Mouse (Mus musculus): ENCODE data around the gene Boc. TPM values are rescaled to one million over a fixed set of nuclear protein-coding genes. Genes with fewer than 3 reads are reported as not detected.

Gene Boc
- polyA plus RNA-seq, 1 experiment from 2014 or later, result 37.5 TPM

GRCm38 (mm10) chr16:44510521-44511213 lies 48.0 kb downstream of the Boc start:
- ATAC-seq (ENCODE audit: low FRiP score), result no peak
- WGBS, result 82% methylated on average over 13 of the region's 13 CpGs
- Histone ChIP-seq H3K4me1 (peaks cover 7% of the 10 kb centered on the region), H3K27me3 (no peaks in the 10 kb centered on the region), H3K36me3 (peaks cover 29% of the 10 kb centered on the region), H3K4me3 (no peak overlapping the region), H3K9ac (no peak overlapping the region), H3K9me3 (replicated peaks) (no peaks in the 10 kb centered on the region), H3K4me2 (replicated peaks) (no peak overlapping the region), H3K27ac (0 out of 2 replicates have a peak overlapping the region, but pooled peaks have one; percentile 48)

- no peak overlapping the region for H3K4me2 ChIP-seq (replicated peaks)
- no peak overlapping the region for H3K27ac ChIP-seq
- peaks cover 34% of the 10 kb centered on the region for H3K36me3 ChIP-seq
- H3K9me3 ChIP-seq (replicated peaks), result no peaks in the 10 kb centered on the region
- no peak for ATAC-seq (ENCODE audit: low FRiP score)
- no peaks in the 10 kb centered on the region for H3K27me3 ChIP-seq
- H3K9ac ChIP-seq, result no peak overlapping the region
- WGBS, result 84% methylated on average over 7 of the region's 7 CpGs
- no peak overlapping the region for H3K4me3 ChIP-seq
- H3K4me1 ChIP-seq, result peaks cover 7% of the 10 kb centered on the region
Measured at GRCm38 (mm10) chr16:44509458-44510344, 49.0 kb downstream of the Boc start.

GRCm38 (mm10) chr16:44508772-44509171 lies 49.9 kb downstream of the Boc start:
- Histone ChIP-seq H3K36me3 (peaks cover 41% of the 10 kb centered on the region), H3K4me3 (no peak overlapping the region), H3K9me3 (replicated peaks) (no peaks in the 10 kb centered on the region), H3K27ac (0 out of 2 replicates have a peak overlapping the region, but pooled peaks have one; percentile 1), H3K9ac (no peak overlapping the region), H3K4me2 (replicated peaks) (no peak overlapping the region), H3K4me1 (peaks cover 7% of the 10 kb centered on the region), H3K27me3 (no peaks in the 10 kb centered on the region)
- no peak for ATAC-seq (ENCODE audit: low FRiP score)
- WGBS, result 90% methylated on average over 13 of the region's 13 CpGs

GRCm38 (mm10) chr16:44508025-44508424 lies 50.7 kb downstream of the Boc start:
- no peak for ATAC-seq (ENCODE audit: low FRiP score)
- Histone ChIP-seq H3K27me3 (no peaks in the 10 kb centered on the region), H3K4me1 (peaks cover 7% of the 10 kb centered on the region), H3K9me3 (replicated peaks) (no peaks in the 10 kb centered on the region), H3K9ac (no peak overlapping the region), H3K4me3 (no peak overlapping the region), H3K36me3 (peaks cover 42% of the 10 kb centered on the region), H3K4me2 (replicated peaks) (no peak overlapping the region), H3K27ac (peak overlapping the region; percentile 19; the same call in 1 of the 2 replicates)
- WGBS, result 84% methylated on average over 5 of the region's 5 CpGs

- H3K9me3 ChIP-seq (replicated peaks), result no peaks in the 10 kb centered on the region
- peaks cover 7% of the 10 kb centered on the region for H3K4me1 ChIP-seq
- no peaks in the 10 kb centered on the region for H3K27me3 ChIP-seq
- no peak overlapping the region for H3K9ac ChIP-seq
- H3K4me2 ChIP-seq (replicated peaks), result no peak overlapping the region
- H3K27ac ChIP-seq, result peak overlapping the region; percentile 40; the same call in 1 of the 2 replicates
- ATAC-seq (ENCODE audit: low FRiP score), result peak; percentile 11; the same call in 1 of the 2 replicates
- 65% methylated on average over 10 of the region's 10 CpGs for WGBS
- H3K36me3 ChIP-seq, result peaks cover 44% of the 10 kb centered on the region
- no peak overlapping the region for H3K4me3 ChIP-seq
Measured at GRCm38 (mm10) chr16:44507027-44507929, 51.4 kb downstream of the Boc start.

- peaks cover 47% of the 10 kb centered on the region for H3K36me3 ChIP-seq
- no peak overlapping the region for H3K9ac ChIP-seq
- H3K9me3 ChIP-seq (replicated peaks), result no peaks in the 10 kb centered on the region
- H3K27ac ChIP-seq, result no peak overlapping the region
- no peaks in the 10 kb centered on the region for H3K27me3 ChIP-seq
- H3K4me2 ChIP-seq (replicated peaks), result no peak overlapping the region
- ATAC-seq (ENCODE audit: low FRiP score), result no peak
- peaks cover 7% of the 10 kb centered on the region for H3K4me1 ChIP-seq
- H3K4me3 ChIP-seq, result no peak overlapping the region
- 79% methylated on average over 1 of the region's 1 CpGs for WGBS
Measured at GRCm38 (mm10) chr16:44505243-44505642, 53.5 kb downstream of the Boc start.

- Histone ChIP-seq H3K9me3 (replicated peaks) (no peaks in the 10 kb centered on the region), H3K4me3 (no peak overlapping the region), H3K27me3 (no peaks in the 10 kb centered on the region), H3K4me2 (replicated peaks) (no peak overlapping the region), H3K27ac (no peak overlapping the region), H3K9ac (no peak overlapping the region), H3K36me3 (peaks cover 69% of the 10 kb centered on the region), H3K4me1 (peaks cover 7% of the 10 kb centered on the region)
- peak; percentile 49; the same call in 1 of the 2 replicates for ATAC-seq (ENCODE audit: low FRiP score)
- WGBS, result 69% methylated on average over 8 of the region's 8 CpGs
Measured at GRCm38 (mm10) chr16:44502895-44503575, 55.7 kb downstream of the Boc start.

GRCm38 (mm10) chr16:44502325-44502724 lies 56.4 kb downstream of the Boc start:
- H3K4me1 ChIP-seq, result peaks cover 1% of the 10 kb centered on the region
- peaks cover 72% of the 10 kb centered on the region for H3K36me3 ChIP-seq
- 86% methylated on average over 7 of the region's 7 CpGs for WGBS
- no peak for ATAC-seq (ENCODE audit: low FRiP score)
- H3K27ac ChIP-seq, result no peak overlapping the region
- no peak overlapping the region for H3K9ac ChIP-seq
- H3K27me3 ChIP-seq, result no peaks in the 10 kb centered on the region
- no peaks in the 10 kb centered on the region for H3K9me3 ChIP-seq (replicated peaks)
- no peak overlapping the region for H3K4me2 ChIP-seq (replicated peaks)
- no peak overlapping the region for H3K4me3 ChIP-seq

- no peaks in the 10 kb centered on the region for H3K27me3 ChIP-seq
- H3K4me3 ChIP-seq, result no peak overlapping the region
- no peak overlapping the region for H3K4me2 ChIP-seq (replicated peaks)
- no peaks in the 10 kb centered on the region for H3K4me1 ChIP-seq
- H3K27ac ChIP-seq, result no peak overlapping the region
- no peak for ATAC-seq (ENCODE audit: low FRiP score)
- H3K9ac ChIP-seq, result no peak overlapping the region
- H3K36me3 ChIP-seq, result peaks cover 73% of the 10 kb centered on the region
- WGBS, result 92% methylated on average over 10 of the region's 10 CpGs
- no peaks in the 10 kb centered on the region for H3K9me3 ChIP-seq (replicated peaks)
Measured at GRCm38 (mm10) chr16:44501783-44502182, 56.9 kb downstream of the Boc start.

GRCm38 (mm10) chr16:44498447-44498846 lies 60.2 kb downstream of the Boc start:
- Histone ChIP-seq H3K27me3 (no peaks in the 10 kb centered on the region), H3K4me1 (peaks cover 16% of the 10 kb centered on the region), H3K9me3 (replicated peaks) (no peaks in the 10 kb centered on the region), H3K9ac (no peak overlapping the region), H3K4me2 (replicated peaks) (no peak overlapping the region), H3K36me3 (peaks cover 70% of the 10 kb centered on the region), H3K27ac (no peak overlapping the region), H3K4me3 (no peak overlapping the region)
- 94% methylated on average over 3 of the region's 3 CpGs for WGBS
- ATAC-seq (ENCODE audit: low FRiP score), result no peak

GRCm38 (mm10) chr16:44496971-44497464 lies 61.7 kb downstream of the Boc start:
- Histone ChIP-seq H3K27ac (no peak overlapping the region), H3K4me1 (peaks cover 16% of the 10 kb centered on the region), H3K36me3 (peaks cover 71% of the 10 kb centered on the region), H3K4me3 (no peak overlapping the region), H3K27me3 (no peaks in the 10 kb centered on the region), H3K9ac (no peak overlapping the region), H3K4me2 (replicated peaks) (no peak overlapping the region), H3K9me3 (replicated peaks) (no peaks in the 10 kb centered on the region)
- no peak for ATAC-seq (ENCODE audit: low FRiP score)
- 81% methylated on average over 15 of the region's 15 CpGs for WGBS
